Mouse (Mus musculus) neural tube, embryonic 10.5 days (tissue): Measurements from ENCODE around the gene Kctd17.
A peak's percentile ranks its signal among the peaks of the same experiment; 100 is the strongest.

ENCODE experiments used
- DNase-seq: peaks from one replicate; pipeline ENCODE4 v3.0.0-alpha.2; 2017; ENCODE audit warnings: low spot score; ENCODE audit errors: extremely low spot score

Gene Kctd17

GRCm38 (mm10) chr15:78414157-78414556 is 14.2 kb upstream of the Kctd17 start:
- DNase-seq = no peak

GRCm38 (mm10) chr15:78416937-78417336 is 11.4 kb upstream of the Kctd17 start:
- DNase-seq = no peak

GRCm38 (mm10) chr15:78420395-78420794 is 8.0 kb upstream of the Kctd17 start:
- no peak for DNase-seq

- peak; percentile 84 for DNase-seq
Observed at GRCm38 (mm10) chr15:78422046-78422956, 6.1 kb upstream of the Kctd17 start.

- DNase-seq = no peak
Observed at GRCm38 (mm10) chr15:78424507-78424906, 3.9 kb upstream of the Kctd17 start.

GRCm38 (mm10) chr15:78425230-78425629 is 3.1 kb upstream of the Kctd17 start:
- DNase-seq = no peak

- no peak for DNase-seq
Observed at GRCm38 (mm10) chr15:78429139-78429459, 735 bp downstream of the Kctd17 start.

- no peak for DNase-seq
Observed at GRCm38 (mm10) chr15:78429871-78430622, 1.7 kb downstream of the Kctd17 start.

- no peak for DNase-seq
Observed at GRCm38 (mm10) chr15:78430874-78431273, 2.5 kb downstream of the Kctd17 start.

GRCm38 (mm10) chr15:78431541-78432121 is 3.3 kb downstream of the Kctd17 start:
- no peak for DNase-seq

GRCm38 (mm10) chr15:78434896-78435520 is 6.6 kb downstream of the Kctd17 start:
- DNase-seq = peak; percentile 53

GRCm38 (mm10) chr15:78435681-78436080 is 7.3 kb downstream of the Kctd17 start:
- DNase-seq = no peak

GRCm38 (mm10) chr15:78436380-78437192 is 8.2 kb downstream of the Kctd17 start:
- DNase-seq = peak; percentile 66

- DNase-seq = peak; percentile 56
Observed at GRCm38 (mm10) chr15:78437237-78438017, 9.1 kb downstream of the Kctd17 start.

GRCm38 (mm10) chr15:78438018-78438394 is 9.6 kb downstream of the Kctd17 start:
- no peak for DNase-seq

- no peak for DNase-seq
Observed at GRCm38 (mm10) chr15:78438505-78438904, 10.1 kb downstream of the Kctd17 start.

GRCm38 (mm10) chr15:78438973-78439372 is 10.6 kb downstream of the Kctd17 start:
- DNase-seq = no peak

GRCm38 (mm10) chr15:78442231-78442630 is 13.9 kb downstream of the Kctd17 start:
- no peak for DNase-seq

GRCm38 (mm10) chr15:78443857-78444256 is 15.5 kb downstream of the Kctd17 start:
- no peak for DNase-seq

- no peak for DNase-seq
Observed at GRCm38 (mm10) chr15:78447121-78447520, 18.8 kb downstream of the Kctd17 start.
